Mouse (Mus musculus) MEL (cell line): ENCODE results near the gene Adgre5. TPM values are rescaled to one million over a fixed set of nuclear protein-coding genes. Genes with fewer than 3 reads are reported as not detected.

Source experiments
- DNase-seq: peaks from one replicate; pipeline ENCODE4 v3.0.0; 2011; ENCODE audit warnings: low read depth, low spot score
- H3K27ac ChIP-seq: 2 replicates; pipeline ENCODE4 v1.5.1; 2012; ENCODE audit warnings: low read depth, mild to moderate bottlenecking, control low read depth, low read length, moderate library complexity; ENCODE audit not compliant: control insufficient read depth
- H3K27me3 ChIP-seq, 2 experiments: fragments of 150-350 bp in 1 of 2; sonication (generic) in 1 of 2; 2 replicates each; pipeline ENCODE4 v1.6.1; 2012; ENCODE audit warnings: low read length in 2 of 2, mild to moderate bottlenecking in 2 of 2, improper control_type of control experiment in 1 of 2, moderate library complexity in 1 of 2; ENCODE audit not compliant: insufficient read depth in 2 of 2, control insufficient read depth in 1 of 2
- H3K36me3 ChIP-seq, 2 experiments: 2 replicates each; pipeline ENCODE4 v1.6.1; 2012 to 2014; ENCODE audit warnings: low read length in 2 of 2, improper control_type of control experiment in 1 of 2, inconsistent platforms in 1 of 2, mild to moderate bottlenecking in 1 of 2; ENCODE audit not compliant: insufficient read depth in 2 of 2, control insufficient read depth in 1 of 2
- H3K4me1 ChIP-seq, 2 experiments: fragments of 150-350 bp in 1 of 2; sonication (generic) in 1 of 2; 2 replicates each; pipeline ENCODE4 v1.6.1; 2012; ENCODE audit warnings: low read length in 2 of 2, improper control_type of control experiment in 1 of 2, mild to moderate bottlenecking in 1 of 2; ENCODE audit not compliant: insufficient read depth in 2 of 2, control insufficient read depth in 1 of 2
- H3K4me3 ChIP-seq, 2 experiments: fragments of 150-350 bp in 1 of 2; sonication (generic) in 1 of 2; 2 replicates each; pipeline ENCODE4 v1.5.1; 2012; ENCODE audit warnings: low read depth in 2 of 2, low read length in 2 of 2, mild to moderate bottlenecking in 2 of 2, moderate library complexity in 2 of 2, control low read depth in 1 of 2, improper control_type of control experiment in 1 of 2; ENCODE audit not compliant: control insufficient read depth in 1 of 2, insufficient read depth in 1 of 2
- H3K79me2 ChIP-seq: 2 replicates; pipeline ENCODE4 v1.6.1; 2012; ENCODE audit warnings: mild to moderate bottlenecking, low read length, moderate library complexity; ENCODE audit not compliant: control insufficient read depth, poor library complexity, insufficient read depth
- H3K9ac ChIP-seq: 2 replicates; pipeline ENCODE4 v1.6.1; 2012; ENCODE audit warnings: low read depth, mild to moderate bottlenecking, control low read depth, low read length, moderate library complexity; ENCODE audit not compliant: control insufficient read depth, poor library complexity, severe bottlenecking
- H3K9me3 ChIP-seq: fragments of 150-350 bp; sonication (generic); replicated peaks from 2 replicates; pipeline ENCODE4 v1.6.1; 2012; ENCODE audit warnings: mild to moderate bottlenecking, low read length, improper control_type of control experiment, moderate library complexity; ENCODE audit not compliant: insufficient read depth
- BHLHE40 ChIP-seq: IDR thresholded peaks from 2 replicates; pipeline ENCODE4 v1.6.1; 2012; ENCODE audit warnings: low read depth, mild to moderate bottlenecking, inconsistent platforms, low read length, improper control_type of control experiment, borderline replicate concordance
- CTCF ChIP-seq, 3 experiments: IDR thresholded peaks in 2 of 3; conservative IDR thresholded peaks in 1 of 3; 2 replicates each; pipeline ENCODE4 v1.5.1; 2011 to 2012; ENCODE audit warnings: low read length in 3 of 3, low read depth in 2 of 3, mild to moderate bottlenecking in 2 of 3, improper control_type of control experiment in 1 of 3, inconsistent platforms in 1 of 3, mixed read lengths in 1 of 3, moderate library complexity in 1 of 3; ENCODE audit not compliant: control insufficient read depth in 1 of 3, insufficient read depth in 1 of 3, poor library complexity in 1 of 3, severe bottlenecking in 1 of 3
- E2F4 ChIP-seq: IDR thresholded peaks from 2 replicates; pipeline ENCODE4 v1.6.1; 2011; ENCODE audit warnings: low read depth, low read length, improper control_type of control experiment, borderline replicate concordance
- EP300 ChIP-seq, 2 experiments: IDR thresholded peaks; 2 replicates each; pipeline ENCODE4 v1.6.1; 2011; ENCODE audit warnings: improper control_type of control experiment in 2 of 2, low read length in 2 of 2, low read depth in 1 of 2, mild to moderate bottlenecking in 1 of 2
- GABPA ChIP-seq: IDR thresholded peaks from 2 replicates; pipeline ENCODE4 v1.6.1; 2012; ENCODE audit warnings: low read depth, mild to moderate bottlenecking, inconsistent platforms, low read length, improper control_type of control experiment, moderate library complexity
- GATA1 ChIP-seq: IDR thresholded peaks from 2 replicates; pipeline ENCODE4 v1.6.1; 2011; ENCODE audit warnings: low read depth, low read length, improper control_type of control experiment
- HCFC1 ChIP-seq: IDR thresholded peaks from 2 replicates; pipeline ENCODE4 v1.6.1; 2012; ENCODE audit warnings: low read depth, mild to moderate bottlenecking, inconsistent platforms, low read length, improper control_type of control experiment, moderate library complexity
- JUND ChIP-seq: IDR thresholded peaks from 2 replicates; pipeline ENCODE4 v1.6.1; 2011; ENCODE audit warnings: low read depth, mild to moderate bottlenecking, improper control_type of control experiment, low read length
- KAT2A ChIP-seq: conservative IDR thresholded peaks from 2 replicates; pipeline ENCODE4 v1.6.1; 2012; ENCODE audit warnings: low read depth, low read length, improper control_type of control experiment, inconsistent platforms
- MAZ ChIP-seq: IDR thresholded peaks from 2 replicates; pipeline ENCODE4 v1.6.1; 2012; ENCODE audit warnings: low read depth, mild to moderate bottlenecking, inconsistent platforms, low read length, improper control_type of control experiment
- MXI1 ChIP-seq: IDR thresholded peaks from 2 replicates; pipeline ENCODE4 v1.6.1; 2011; ENCODE audit warnings: mild to moderate bottlenecking, low read depth, low read length, improper control_type of control experiment
- MYC ChIP-seq: IDR thresholded peaks from 2 replicates; pipeline ENCODE4 v1.6.1; 2011; ENCODE audit warnings: low read depth, mild to moderate bottlenecking, low read length, improper control_type of control experiment, moderate library complexity
- NELFE ChIP-seq: IDR thresholded peaks from 2 replicates; pipeline ENCODE4 v1.6.1; 2011; ENCODE audit warnings: low read depth, low read length, improper control_type of control experiment
- NRF1 ChIP-seq: IDR thresholded peaks from 2 replicates; pipeline ENCODE4 v1.6.1; 2014; ENCODE audit warnings: low read depth, mild to moderate bottlenecking, inconsistent platforms, low read length, improper control_type of control experiment, moderate library complexity; ENCODE audit not compliant: poor library complexity, insufficient read depth, severe bottlenecking
- POLR2A ChIP-seq, 2 experiments: IDR thresholded peaks; 2 replicates each; pipeline ENCODE4 v1.6.1; 2011 to 2012; ENCODE audit warnings: low read length in 2 of 2, mild to moderate bottlenecking in 2 of 2, control low read depth in 1 of 2, improper control_type of control experiment in 1 of 2, low read depth in 1 of 2, moderate library complexity in 1 of 2; ENCODE audit not compliant: control insufficient read depth in 1 of 2, insufficient read depth in 1 of 2, poor library complexity in 1 of 2
- RCOR1 ChIP-seq: IDR thresholded peaks from 2 replicates; pipeline ENCODE4 v1.6.1; 2012; ENCODE audit warnings: low read depth, mild to moderate bottlenecking, inconsistent platforms, low read length, improper control_type of control experiment
- SMC3 ChIP-seq: IDR thresholded peaks from 2 replicates; pipeline ENCODE4 v1.6.1; 2011; ENCODE audit warnings: low read depth, low read length, improper control_type of control experiment
- USF1 ChIP-seq: IDR thresholded peaks from 2 replicates; pipeline ENCODE4 v1.6.1; 2014; ENCODE audit warnings: low read depth, mild to moderate bottlenecking, inconsistent platforms, low read length, improper control_type of control experiment, moderate library complexity
- USF2 ChIP-seq, 2 experiments: IDR thresholded peaks; 2 replicates each; pipeline ENCODE4 v1.6.1; 2011 to 2012; ENCODE audit warnings: improper control_type of control experiment in 2 of 2, low read length in 2 of 2, borderline replicate concordance in 1 of 2, inconsistent platforms in 1 of 2, low read depth in 1 of 2, mild to moderate bottlenecking in 1 of 2; ENCODE audit not compliant: insufficient read depth in 1 of 2
- polyA plus RNA-seq, 2 experiments: library from polyadenylated mRNA; stranded (reverse) in 1 of 2; unstranded in 1 of 2; fragments of >175 nt in 1 of 2; fragments of >200 nt in 1 of 2; gene quantifications; 2 replicates each; pipeline versions ENCODE4 v1.2.1 to v1.2.4; 2012; ENCODE audit warnings: low replicate concordance in 2 of 2, low read depth in 1 of 2; ENCODE audit not compliant: insufficient read length in 2 of 2, insufficient read depth in 1 of 2, missing spikeins in 1 of 2
- total RNA-seq: library from RNA; depleted of rRNA; stranded (reverse); fragments of 300-350 nt; gene quantifications from 2 replicates; pipeline ENCODE4 v1.2.3, GENCODE M21; 2012

Gene Adgre5
- total and polyA plus RNA-seq, 3 experiments = 18.5 to 21.4 TPM; not detected in 1

- no peak overlapping the region for H3K27ac ChIP-seq
- no peaks in the 10 kb centered on the region for H3K9me3 ChIP-seq
- no peaks in the 10 kb centered on the region for H3K79me2 ChIP-seq
- no peaks in the 10 kb centered on the region for H3K4me1 ChIP-seq
- peaks cover 0 to 14% of the 10 kb centered on the region in 2 experiments; a peak in 2 of 4 replicates for H3K36me3 ChIP-seq
- DNase-seq = no peak
- H3K9ac ChIP-seq = no peak overlapping the region
- no peak overlapping the region for H3K4me3 ChIP-seq
- no peaks in the 10 kb centered on the region for H3K27me3 ChIP-seq
- no peak for TF ChIP-seq NRF1
- TF ChIP-seq CTCF (IDR thresholded peaks at IDR 0.05 in 2 of 3, conservative IDR thresholded peaks at IDR 0.05 in 1 of 3; ENCODE audit: control insufficient read depth in 1 of 3, insufficient read depth in 1 of 3, low read depth in 2 of 3, low read length in 3 of 3, poor library complexity in 1 of 3, severe bottlenecking in 1 of 3) = peak; percentile 51 to 54 (median 52)
- no peak for TF ChIP-seq GATA1
- TF ChIP-seq SMC3 = peak; percentile 55
- TF ChIP-seq USF2 (IDR thresholded peaks at IDR 0.05; ENCODE audit: borderline replicate concordance in 1 of 2, insufficient read depth in 1 of 2, low read depth in 1 of 2, low read length in 2 of 2) = no peak
These were observed 11.9 kb downstream of the Adgre5 start for GRCm38 (mm10) chr8:83729009-83729807.

- Histone ChIP-seq H3K27ac (no peak overlapping the region), H3K36me3 (peaks cover 0 to 26% of the 10 kb centered on the region in 2 experiments; a peak in 2 of 4 replicates), H3K4me1 (no peaks in the 10 kb centered on the region), H3K27me3 (no peaks in the 10 kb centered on the region)
- no peak for TF ChIP-seq USF2 (IDR thresholded peaks at IDR 0.05; ENCODE audit: borderline replicate concordance in 1 of 2, insufficient read depth in 1 of 2, low read depth in 1 of 2, low read length in 2 of 2)
- TF ChIP-seq, all 39 proteins: peak for 0
- Histone ChIP-seq H3K9me3 (no peaks in the 10 kb centered on the region), H3K4me3 (no peak overlapping the region), H3K79me2 (no peaks in the 10 kb centered on the region), H3K9ac (no peak overlapping the region)
- no peak for DNase-seq
These were observed 15.5 kb downstream of the Adgre5 start for GRCm38 (mm10) chr8:83725521-83726102.

GRCm38 (mm10) chr8:83724697-83725482 lies 16.2 kb downstream of the Adgre5 start:
- Histone ChIP-seq H3K9ac (no peak overlapping the region), H3K79me2 (peaks cover 2% of the 10 kb centered on the region; the same call in 1 of the 2 replicates), H3K4me3 (no peak overlapping the region), H3K27me3 (no peaks in the 10 kb centered on the region), H3K4me1 (no peaks in the 10 kb centered on the region), H3K27ac (no peak overlapping the region), H3K36me3 (peaks cover 0 to 31% of the 10 kb centered on the region in 2 experiments; a peak in 2 of 4 replicates), H3K9me3 (no peaks in the 10 kb centered on the region)
- DNase-seq = peak; percentile 84
- TF ChIP-seq CTCF (IDR thresholded peaks at IDR 0.05 in 2 of 3, conservative IDR thresholded peaks at IDR 0.05 in 1 of 3; ENCODE audit: control insufficient read depth in 1 of 3, insufficient read depth in 1 of 3, low read depth in 2 of 3, low read length in 3 of 3, poor library complexity in 1 of 3, severe bottlenecking in 1 of 3) = peak; percentile 80 to 83 (median 82)
- TF ChIP-seq MAZ = no peak; the same call in 1 of the 2 replicates
- no peak for TF ChIP-seq USF2 (IDR thresholded peaks at IDR 0.05; ENCODE audit: borderline replicate concordance in 1 of 2, insufficient read depth in 1 of 2, low read depth in 1 of 2, low read length in 2 of 2)
- peak; percentile 57 for TF ChIP-seq MXI1
- TF ChIP-seq JUND = no peak
- no peak; a peak in 1 of 4 replicates for TF ChIP-seq POLR2A (IDR thresholded peaks at IDR 0.05; ENCODE audit: control insufficient read depth in 1 of 2, insufficient read depth in 1 of 2, low read depth in 1 of 2, low read length in 2 of 2, poor library complexity in 1 of 2)
- TF ChIP-seq NELFE = peak; percentile 24; the same call in 1 of the 2 replicates
- no peak for TF ChIP-seq GABPA
- no peak for TF ChIP-seq USF1
- TF ChIP-seq RCOR1 = no peak
- TF ChIP-seq MYC = no peak
- TF ChIP-seq E2F4 = no peak
- no peak for TF ChIP-seq KAT2A
- TF ChIP-seq HCFC1 = 0 out of 2 replicates have a peak, but pooled peaks have one; percentile 26
- TF ChIP-seq EP300 (IDR thresholded peaks at IDR 0.05; ENCODE audit: low read depth in 1 of 2, low read length in 2 of 2) = no peak
- no peak for TF ChIP-seq BHLHE40
- TF ChIP-seq NRF1 = no peak
